Mouse (Mus musculus): ENCODE data around the gene Sarnp. TPM values are rescaled to one million over a fixed set of nuclear protein-coding genes. Genes with fewer than 3 reads are reported as not detected.
"Not testable (repeated sequence)": the region's sequence is repeated elsewhere in the genome, so short reads cannot be mapped to it uniquely, and the experiment has no call there.

Sarnp gene
- total RNA-seq, 2 experiments from 2014 or later, result 35.6 to 39.7 TPM

DNA sequence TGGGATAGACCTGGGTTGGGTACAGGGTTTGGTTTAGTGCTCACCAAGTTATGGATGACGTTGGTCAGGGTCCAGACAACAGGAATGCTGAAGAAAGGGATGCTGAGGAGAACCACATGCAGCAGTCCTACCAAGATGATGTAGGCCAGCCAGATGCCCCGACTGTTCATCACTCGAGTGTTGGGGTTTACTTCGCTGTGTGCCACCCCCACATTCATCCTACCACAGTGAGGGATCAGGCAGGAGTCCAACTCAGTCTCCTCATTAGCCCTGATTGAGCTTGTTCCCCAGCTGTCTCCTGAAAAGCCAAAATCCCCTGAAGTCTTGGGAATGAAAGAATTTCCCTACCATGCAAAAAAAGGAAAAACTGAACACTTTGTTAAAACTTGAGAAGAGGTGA, 3.1 kb downstream of the Sarnp start:
- no peak for DNase-seq

DNA sequence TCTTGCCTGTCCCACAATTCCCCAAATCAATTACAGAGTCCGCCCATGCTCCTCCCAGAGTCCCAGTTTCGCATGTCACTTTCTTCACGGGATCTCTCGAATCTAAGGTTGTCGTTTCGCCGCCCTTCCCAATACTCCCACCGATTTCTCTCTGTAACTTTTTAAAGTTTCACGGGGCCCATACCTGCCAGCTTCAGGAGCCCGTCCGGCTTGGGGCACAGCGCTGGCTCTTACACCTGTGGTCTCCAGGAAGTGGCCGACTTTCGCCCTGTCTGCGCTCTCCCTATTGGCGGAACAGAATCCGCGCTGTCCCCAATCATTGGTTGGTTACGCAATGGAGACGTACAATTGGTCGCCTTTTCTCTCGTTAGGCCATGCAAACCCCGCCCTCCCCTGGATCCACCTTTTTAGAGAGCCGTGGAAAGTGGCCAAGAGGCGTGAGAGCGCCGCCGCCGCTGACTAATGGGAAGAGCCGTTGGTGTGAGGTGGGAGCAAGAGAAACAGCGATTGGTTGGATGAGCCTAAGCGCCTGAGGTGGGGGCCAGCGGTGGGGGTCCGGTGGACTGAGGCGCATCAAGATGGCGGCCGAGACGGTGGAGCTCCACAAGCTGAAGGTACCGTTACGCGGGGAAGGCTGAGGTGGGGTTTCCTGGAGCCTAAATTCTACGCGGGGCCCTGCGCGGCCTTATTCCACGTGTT, 4.4 kb downstream of the Sarnp start, which contains the start of gene Ormdl2:
Gene Ormdl2, minus strand, starts transcription at position 288 of the 699 bp plus-strand sequence.
- peak; percentile 100 for DNase-seq

DNA sequence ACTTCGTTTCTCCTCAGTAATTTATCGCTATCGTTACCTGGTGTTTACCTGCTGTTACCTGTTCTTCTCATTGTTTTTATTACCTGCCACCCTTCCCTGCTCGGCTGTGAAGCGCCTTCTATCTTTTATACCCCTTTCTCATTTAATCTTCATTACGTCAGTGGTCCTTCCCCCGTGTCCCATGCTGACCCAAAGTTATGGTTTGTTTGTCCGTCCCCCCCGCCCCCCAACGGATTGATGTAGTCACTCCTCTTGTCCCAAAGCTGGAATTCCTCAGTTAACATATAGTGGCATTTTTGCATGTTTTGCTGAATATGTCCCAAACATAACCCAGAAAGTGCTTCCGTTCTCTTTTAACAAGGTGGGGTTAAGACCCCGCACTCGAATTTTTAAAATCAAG, 5.0 kb downstream of the Sarnp start:
- DNase-seq, result no peak

DNA sequence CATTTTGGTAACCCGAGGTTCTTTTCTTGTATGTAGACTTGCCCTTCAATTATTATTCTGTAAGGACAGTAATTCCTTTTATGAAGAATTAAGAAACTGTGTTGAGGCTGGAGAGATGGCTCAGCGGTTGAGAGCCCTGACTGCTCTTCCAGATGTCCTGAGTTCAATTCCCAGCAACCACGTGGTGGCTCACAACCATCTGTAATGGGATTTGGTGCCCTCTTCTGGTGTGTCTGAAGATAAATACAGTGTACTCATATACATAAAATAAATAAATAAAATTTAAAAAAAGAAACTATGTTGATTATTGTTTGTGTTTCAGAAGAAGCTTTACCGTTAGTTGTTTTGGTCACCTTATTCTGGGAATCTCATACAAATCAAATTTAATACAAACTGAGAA, 6.0 kb downstream of the Sarnp start:
- DNase-seq, result not testable (repeated sequence)

DNA sequence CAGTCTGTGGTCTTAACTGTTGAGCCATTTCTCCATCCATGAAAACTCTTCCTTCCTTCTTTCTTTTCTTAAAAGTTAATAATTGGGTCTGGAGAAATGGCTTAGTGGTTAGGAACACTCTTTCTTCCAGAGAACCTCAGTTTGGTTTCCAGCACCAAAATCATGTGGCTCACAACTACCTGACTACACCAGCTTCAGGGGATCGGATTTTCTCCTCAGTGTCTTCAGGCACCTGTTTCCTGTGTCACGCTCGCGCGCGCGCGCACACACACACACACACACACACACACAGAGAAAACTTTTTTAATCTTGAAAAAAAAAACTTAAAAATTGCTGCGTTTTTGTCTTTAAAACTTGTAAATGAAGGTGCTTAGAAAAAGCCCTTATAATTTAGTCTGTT, 6.7 kb downstream of the Sarnp start:
- DNase-seq, result no peak

DNA sequence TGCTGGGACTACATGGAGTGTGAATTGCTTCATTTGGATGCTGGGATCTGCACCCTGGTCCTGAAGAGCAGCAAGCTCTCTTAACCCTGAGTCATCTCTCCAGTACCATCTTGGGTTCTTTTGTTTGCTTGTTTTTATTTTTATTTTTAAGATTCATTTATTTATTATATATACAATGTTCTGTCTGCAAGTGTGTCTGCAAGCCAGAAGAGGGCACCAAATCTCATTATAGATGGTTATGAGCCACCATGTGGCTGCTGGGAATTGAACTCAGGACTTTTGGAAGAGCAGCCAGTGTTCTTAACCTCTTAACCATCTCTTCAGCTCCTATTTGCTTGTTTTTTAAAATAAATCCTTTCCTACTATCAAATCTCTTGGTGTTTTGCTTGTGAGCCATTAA, 20.3 kb downstream of the Sarnp start:
- DNase-seq, result no peak

DNA sequence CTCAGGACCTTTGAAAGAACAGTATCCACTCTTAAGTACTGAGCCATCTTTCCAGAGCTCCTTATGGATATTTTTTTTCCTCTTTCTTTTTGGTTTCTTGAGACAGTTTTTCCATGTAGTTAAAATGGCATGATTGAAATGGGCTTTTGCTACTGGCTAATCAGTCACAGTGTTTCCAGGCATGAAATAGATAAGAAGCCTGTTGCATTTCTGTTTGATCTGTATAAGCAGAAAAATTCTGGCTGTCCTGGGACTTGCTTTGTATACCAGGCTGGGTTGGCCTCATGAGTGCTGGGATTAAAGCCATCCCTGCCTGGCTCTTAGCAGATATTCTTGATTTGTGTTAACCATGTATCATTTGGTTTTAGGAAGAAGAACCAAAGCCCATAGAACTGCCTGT, 22.3 kb downstream of the Sarnp start:
- DNase-seq, result no peak

DNA sequence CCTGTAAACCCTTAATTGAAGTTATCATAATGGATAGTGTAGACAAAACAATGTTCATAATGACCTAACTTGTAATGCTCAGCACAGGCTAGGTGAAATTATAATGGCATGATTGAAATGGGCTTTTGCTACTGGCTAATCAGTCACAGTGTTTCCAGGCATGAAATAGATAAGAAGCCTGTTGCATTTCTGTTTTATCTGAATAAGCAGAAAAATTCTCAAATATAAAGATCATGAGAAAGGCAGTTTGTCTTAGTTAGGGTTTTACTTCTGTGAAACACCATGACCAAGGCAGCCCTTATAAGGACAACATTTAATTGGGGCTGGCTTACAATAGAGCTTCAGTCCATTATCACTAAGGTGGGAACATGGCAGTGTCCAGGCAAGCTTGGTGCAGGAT, 23.5 kb downstream of the Sarnp start:
- no peak for DNase-seq

DNA sequence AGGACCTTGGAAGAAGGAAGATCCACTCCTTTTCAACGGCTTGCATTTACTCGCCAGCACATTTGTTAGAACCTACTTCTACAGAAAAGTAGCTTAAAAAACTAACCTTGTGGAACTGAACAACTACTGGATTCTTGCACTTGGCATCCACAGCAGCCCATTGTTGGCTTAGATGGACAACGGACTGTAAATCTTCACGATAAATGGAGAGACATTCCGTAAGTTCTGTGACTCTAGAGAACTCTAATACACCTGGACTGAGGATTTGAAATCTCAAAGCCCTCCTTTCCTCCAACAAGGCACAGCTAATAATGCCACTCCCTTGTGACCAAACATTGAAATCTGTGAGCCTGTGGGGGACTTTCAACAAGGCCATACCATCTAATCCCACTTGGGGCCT, 26.1 kb downstream of the Sarnp start:
- DNase-seq, result no peak

DNA sequence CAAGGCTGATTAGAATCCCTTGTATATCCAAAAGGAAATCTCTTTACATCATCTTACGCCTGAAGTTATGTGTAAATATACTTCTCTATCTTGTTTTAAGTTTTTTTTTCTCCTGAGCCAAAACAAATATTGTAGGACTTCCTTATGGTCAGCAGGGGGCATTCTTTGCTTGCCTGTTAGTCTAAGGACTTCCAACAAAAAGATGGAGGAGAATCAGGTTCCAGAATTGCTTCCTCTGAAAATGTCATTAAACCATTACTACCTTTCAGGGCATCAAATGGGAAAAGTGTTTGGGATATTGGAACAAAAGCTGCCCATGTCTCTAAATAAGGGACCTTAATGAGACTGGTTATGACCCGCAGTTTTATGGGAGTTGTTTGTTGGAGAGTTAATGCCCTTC, 28.4 kb downstream of the Sarnp start:
- peak in 1 of 2 experiments; percentile 29 for DNase-seq

DNA sequence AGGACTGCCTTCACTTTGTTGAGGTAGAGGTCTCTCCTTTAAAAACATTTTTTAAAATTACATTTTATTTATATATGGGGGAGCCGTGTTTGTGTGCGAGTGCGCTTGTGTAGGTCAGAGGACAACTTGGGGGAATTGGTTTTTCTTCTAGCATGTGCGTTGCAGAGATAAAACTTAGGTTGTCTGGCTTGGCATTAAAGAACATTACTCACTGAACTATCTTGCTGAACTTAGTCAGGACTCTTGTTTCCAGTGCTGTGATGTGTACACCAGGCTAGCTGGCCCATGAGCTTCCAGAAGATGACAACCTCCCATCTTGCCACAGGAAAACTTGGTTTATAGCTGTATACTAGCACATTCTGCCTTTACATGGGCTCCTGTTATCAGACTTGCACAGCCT, 29.5 kb downstream of the Sarnp start:
- no peak for DNase-seq

DNA sequence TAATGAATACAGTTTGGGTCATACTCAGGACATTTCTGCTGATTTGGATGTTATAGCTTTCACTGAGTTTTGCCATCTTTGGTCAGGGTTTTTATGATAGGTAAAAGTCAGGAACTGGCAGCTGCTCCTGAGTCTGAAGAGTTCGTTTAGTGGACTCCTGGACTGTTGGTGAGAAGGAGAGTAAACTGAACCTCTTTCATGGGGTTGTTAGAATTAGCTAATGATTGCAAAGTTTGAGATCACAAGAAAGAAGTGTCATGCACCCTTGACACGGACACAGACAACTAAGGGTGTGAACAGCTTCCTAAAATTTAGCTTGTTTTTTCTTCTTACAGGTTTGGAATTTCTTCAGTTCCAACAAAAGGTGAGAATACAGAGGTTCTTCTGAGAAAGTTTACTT, 31.3 kb downstream of the Sarnp start:
- no peak for DNase-seq

DNA sequence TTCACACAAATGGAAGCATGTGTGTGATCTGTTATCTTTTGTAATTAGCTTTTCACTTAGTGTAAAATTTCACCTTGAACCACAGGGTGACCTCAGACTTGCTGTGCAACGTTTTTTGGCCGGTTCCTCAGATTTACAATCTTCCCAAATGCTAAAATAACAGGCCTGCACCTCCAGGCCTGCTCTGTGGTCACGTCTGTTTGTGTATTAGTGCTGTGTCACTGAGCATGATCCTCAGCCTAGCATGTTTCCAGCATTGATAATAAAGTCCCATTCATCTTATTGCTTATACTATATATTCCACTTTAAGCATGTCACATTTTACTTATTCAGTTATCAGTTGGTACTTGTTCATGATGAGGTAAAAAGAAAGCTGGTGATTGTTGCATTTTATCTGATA, 33.2 kb downstream of the Sarnp start:
- no peak for DNase-seq

DNA sequence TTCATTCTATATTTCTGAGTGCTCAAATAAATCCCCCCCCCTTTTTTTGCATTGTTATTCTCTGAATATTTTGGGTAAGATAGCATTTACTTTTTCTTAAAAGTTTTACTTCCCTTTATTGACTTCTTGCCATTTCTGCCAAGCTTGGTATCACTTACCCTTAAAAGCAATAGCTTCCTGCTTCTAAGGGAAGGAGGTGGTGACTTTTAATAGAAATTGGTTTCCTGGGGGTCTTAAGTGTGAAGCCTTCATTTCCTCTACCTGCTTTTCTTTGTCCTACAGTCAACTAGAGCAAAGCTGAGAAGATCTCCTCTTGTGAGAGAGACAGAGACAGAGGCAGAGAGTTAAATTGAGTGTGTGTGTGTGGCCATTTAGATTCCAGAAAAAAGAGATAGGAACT, 44.0 kb downstream of the Sarnp start:
- DNase-seq, result no peak

DNA sequence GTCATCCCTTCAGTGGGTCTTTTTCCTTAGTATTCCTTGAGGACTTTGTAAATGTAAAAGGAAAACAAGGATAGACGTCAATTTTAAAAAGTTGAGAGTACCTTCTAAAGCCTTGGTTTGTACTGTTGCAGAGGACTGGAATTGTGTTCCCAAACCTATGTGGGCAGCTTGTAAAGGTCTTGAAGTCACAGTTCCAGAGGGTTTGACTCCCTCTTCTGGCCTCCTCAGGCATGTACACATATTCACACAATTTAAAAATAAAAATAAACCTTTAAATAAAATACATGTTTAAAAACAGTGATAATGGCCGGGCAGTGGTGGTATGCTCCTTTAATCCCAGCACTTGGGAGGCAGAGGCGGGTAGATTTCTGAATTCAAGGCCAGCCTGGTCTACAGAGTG, 48.9 kb downstream of the Sarnp start:
- DNase-seq, result no peak

DNA sequence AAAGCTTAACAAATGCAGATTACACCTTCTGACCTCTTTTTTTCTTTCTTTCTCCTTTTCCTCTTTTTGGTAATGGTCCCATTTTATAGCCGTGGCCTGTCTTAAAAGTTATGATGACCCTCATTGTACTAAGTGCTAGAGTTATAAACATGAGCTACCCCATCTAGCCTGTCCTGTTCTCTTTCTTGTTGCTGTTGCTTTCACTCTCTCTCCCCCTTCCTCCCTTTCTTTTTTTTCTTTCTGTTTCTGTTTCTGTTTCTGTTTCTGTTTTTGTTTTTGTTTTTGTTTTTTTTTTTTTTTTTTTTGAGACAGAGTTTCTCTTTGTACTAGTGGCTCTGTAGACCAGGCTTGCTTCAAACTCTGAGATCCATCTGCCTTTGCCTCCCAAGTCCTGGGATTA, 49.4 kb downstream of the Sarnp start:
- no peak for DNase-seq

DNA sequence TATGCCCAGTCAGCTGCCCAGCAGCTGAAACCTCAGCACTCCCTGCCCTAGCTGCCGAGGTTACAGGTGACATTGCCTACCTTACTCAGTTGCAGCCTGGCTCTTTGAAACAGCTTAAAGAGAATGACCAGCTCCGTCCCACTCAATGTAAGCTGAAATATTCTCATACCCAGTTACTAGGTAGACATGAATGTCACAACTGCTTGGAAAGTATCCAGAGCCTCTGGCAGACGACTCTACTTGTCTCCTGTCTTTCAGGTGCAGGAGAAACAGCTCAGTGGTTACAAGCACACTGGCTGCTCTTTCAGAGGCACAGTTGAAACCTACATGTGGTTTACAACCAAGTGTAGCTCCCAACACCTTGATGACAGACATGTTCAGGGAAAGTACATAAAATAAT, 53.2 kb downstream of the Sarnp start:
- no peak for DNase-seq

DNA sequence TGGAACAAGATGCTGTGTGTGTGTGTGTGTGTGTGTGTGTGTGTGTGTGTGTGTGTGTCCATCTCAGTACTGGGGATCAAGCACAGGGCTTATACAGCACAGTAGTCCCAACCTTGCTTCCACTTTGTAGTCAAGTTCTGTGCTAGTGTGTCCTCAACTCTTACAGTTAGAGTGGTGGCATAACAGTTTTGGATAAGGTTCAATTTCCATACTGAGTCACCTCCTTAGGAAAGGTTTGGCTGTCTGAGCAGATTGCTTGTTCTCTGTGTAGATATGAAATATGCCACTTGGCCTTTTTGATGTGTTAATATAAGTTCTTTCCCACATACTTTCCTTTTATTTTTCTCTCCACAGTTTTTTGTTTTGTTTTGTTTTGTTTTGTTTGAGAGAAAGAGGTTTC, 61.2 kb downstream of the Sarnp start:
- DNase-seq, result no peak

DNA sequence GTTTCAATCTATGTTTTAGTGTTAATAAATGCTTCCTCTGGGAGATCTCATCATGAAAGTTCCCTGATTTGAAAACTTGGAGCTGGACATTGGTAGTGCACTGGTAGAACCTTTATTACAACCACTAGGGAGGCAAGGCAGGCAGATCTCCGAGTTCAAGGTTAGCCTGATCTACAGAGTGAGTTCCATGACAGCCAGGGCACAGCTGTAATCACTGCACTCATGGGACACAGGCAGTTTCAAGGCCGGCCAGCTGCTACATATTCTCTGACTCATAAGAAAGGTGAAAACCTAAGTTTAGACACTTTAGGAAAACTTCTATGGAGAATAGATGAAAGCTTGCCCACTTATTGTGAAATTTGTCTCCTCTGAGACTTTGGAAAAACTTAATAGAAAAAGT, 61.7 kb downstream of the Sarnp start:
- DNase-seq, result no peak

DNA sequence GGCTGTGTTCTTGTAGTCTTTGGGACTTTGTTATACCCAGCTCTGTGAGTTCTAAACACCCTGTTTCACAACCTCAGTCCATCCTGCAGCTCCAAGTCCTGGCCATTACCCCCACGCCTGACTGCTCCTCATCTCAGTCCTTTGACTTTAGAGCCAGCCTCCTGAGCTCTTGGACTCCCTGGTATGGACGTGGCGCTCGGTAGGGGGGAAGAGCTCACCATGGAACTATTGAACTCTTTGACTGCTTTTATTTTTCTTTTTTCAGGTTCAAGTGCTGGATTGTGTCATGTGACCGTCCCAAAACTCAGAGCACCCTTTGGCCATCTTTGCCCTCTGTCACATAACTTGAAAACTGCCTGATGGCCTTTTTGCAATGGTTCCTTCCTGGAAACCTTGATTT, 64.9 kb downstream of the Sarnp start:
- no peak for DNase-seq

DNA sequence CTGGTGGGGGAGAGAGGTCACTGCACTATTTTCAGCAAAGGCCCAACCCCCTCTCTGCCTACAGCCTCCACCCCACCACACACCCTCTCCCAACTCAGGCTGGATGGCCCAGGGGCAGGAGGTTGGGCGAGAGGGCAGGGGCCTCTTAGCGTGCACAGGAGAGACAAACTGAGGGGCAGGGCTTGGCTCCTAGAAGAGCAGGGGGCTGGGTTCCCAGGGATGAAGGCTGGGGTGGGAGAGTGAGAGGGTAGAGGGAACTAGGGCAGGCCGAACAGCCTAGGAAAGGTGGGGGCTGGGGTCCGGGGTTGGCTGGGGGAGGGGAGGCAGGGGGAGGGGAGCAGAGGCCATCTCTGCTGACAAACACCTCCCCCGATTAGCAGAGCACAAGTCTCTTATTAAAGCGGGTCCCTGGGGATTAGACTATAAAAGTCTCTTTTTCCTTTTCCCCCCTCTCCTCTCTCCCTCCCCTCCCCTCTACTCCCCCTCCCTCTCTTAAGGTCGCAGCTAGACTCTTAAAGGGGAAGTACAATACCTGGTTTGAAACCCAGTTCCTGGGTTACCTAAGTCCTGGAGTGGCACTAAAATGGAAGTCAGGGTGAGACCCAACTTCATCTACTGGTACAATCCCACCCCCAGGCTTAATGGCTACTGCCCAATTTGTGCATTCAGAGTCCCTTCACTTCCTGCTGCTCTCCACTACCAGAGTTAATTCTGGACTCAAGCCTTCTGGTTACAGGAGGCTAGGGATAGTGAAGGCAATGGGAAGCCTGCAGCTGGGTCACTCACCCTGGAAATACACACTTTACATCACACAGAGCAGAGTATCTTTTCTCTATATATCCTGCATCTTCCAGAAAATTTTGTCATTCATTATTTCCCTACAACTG, 72.1 kb downstream of the Sarnp start:
- no peak for DNase-seq

DNA sequence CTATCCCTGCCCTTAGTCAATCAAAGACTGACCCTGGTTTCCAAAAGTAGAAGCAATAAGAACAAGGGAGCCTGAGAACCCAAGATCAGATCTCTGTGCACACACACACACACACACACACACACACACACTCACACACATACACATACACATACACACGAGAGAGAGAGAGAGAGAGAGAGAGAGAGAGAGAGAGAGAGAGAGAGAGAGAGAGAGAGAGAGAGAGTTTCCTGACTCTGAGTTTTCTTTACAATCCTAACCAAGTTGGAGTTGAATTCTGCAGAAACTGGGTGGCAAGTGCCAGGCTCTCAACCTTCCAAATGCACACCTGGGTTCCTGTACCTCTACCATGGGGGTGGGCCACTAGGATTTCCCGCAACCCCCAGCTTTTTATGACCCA, 72.7 kb downstream of the Sarnp start:
- no peak for DNase-seq

DNA sequence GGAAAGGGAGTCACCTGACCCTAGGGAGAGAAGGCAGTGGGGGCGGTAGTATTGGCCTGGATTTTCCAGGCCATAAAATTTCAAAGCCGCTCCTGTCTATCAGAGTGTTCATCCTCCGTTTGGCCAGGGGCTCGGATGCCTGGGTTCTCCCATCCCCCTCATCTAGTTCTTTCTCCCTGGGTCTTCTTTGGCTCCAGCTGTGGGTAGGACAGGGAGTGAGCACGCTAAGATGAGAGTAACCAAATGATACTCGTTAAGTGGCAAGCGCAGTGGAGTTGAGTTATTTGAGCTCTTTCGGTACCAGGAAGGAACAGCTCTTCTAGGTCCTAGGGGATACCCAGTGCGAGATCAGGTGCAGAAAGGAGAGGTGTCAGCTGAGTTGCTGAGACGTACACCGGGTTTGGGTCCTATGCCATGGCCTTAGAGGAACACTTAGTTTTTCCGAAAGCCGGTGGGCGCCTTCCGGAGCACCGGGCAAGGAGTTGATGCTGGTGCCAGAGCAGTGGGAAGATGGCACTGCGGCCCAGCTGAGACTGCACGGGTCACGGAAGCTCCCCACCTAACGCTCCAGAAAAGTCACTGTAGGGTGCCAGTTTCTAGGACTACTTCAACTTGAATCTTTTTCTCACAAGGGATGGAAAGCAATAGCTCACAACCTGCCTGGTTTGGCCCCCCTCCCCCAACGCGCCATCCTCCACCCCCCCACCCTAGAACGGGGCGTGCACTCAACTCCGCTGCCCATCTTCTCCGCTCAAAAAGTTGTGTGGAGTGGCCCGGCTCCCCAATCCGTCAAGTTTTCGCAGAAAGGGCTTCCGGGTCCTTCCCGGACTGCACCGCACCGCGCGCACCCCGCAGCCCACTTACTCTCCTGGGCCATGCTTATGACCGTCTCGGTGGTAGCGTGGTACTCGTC, 73.5 kb downstream of the Sarnp start:
- peak; percentile 4 to 31 for DNase-seq

Data from heart, adult 18-20 months (tissue).